Mouse (Mus musculus) midbrain, embryonic 14.5 days (tissue): ENCODE data around the gene Klhl18. TPM values are rescaled to one million over a fixed set of nuclear protein-coding genes. Genes with fewer than 3 reads are reported as not detected.

Source experiments
- ATAC-seq: fragments of 200-750 bp; cut with Nextera tagmentation; 2 replicates; pipeline ENCODE4 v1.8.0; 2017; ENCODE audit warnings: moderate number of reproducible peaks, moderate library complexity; ENCODE audit not compliant: low FRiP score, low TSS enrichment
- DNase-seq: peaks from one replicate; pipeline ENCODE4 v3.0.0-alpha.2; 2015
- H3K27ac ChIP-seq: fragments of 300-500 bp; sonication (generic); replicated peaks from 2 replicates; pipeline ENCODE4 v1.5.1; 2014; ENCODE audit warnings: mild to moderate bottlenecking, low read depth, low read length, moderate library complexity
- H3K27me3 ChIP-seq: fragments of 300-500 bp; sonication (generic); 2 replicates; pipeline ENCODE4 v1.6.1; 2014; ENCODE audit warnings: low read length, control low read depth, mixed read lengths; ENCODE audit not compliant: control insufficient read depth, insufficient read depth
- H3K36me3 ChIP-seq: fragments of 300-500 bp; sonication (generic); 2 replicates; pipeline ENCODE4 v1.6.1; 2014; ENCODE audit warnings: low read length, control low read depth; ENCODE audit not compliant: control insufficient read depth, insufficient read depth
- H3K4me1 ChIP-seq: fragments of 300-500 bp; sonication (generic); 2 replicates; pipeline ENCODE4 v1.6.1; 2014; ENCODE audit warnings: mild to moderate bottlenecking, antibody characterized with exemption, low read length, control low read depth; ENCODE audit not compliant: control insufficient read depth, insufficient read depth
- H3K4me2 ChIP-seq: fragments of 300-500 bp; sonication (generic); 2 replicates; pipeline ENCODE4 v1.6.1; 2014; ENCODE audit warnings: mild to moderate bottlenecking, low read length, moderate library complexity
- H3K4me3 ChIP-seq: fragments of 300-500 bp; sonication (generic); replicated peaks from 2 replicates; pipeline ENCODE4 v1.5.1; 2014; ENCODE audit warnings: low read depth, low read length
- H3K9ac ChIP-seq: fragments of 300-500 bp; sonication (generic); replicated peaks from 2 replicates; pipeline ENCODE4 v1.6.1; 2014; ENCODE audit warnings: mild to moderate bottlenecking, low read length, moderate library complexity
- H3K9me3 ChIP-seq: fragments of 300-500 bp; sonication (generic); 2 replicates; pipeline ENCODE4 v1.6.1; 2016; ENCODE audit warnings: low read length, control low read depth, mixed read lengths; ENCODE audit not compliant: control insufficient read depth
- WGBS: fragments of 180-500 bp; shearing (Covaris S2); extraction: QIAGEN DNeasy Blood & Tissue Kit; methylation state at CpG from one replicate; pipeline ENCODE4 v1.1.7; 2014; 5-methylcytosine and 5-hydroxymethylcytosine counted together
- polyA plus RNA-seq: library from polyadenylated mRNA; unstranded; fragments of >200 nt; fragmentation: Nextera tagmentation; extraction: Ambion mirVana; gene quantifications from 2 replicates; pipeline ENCODE4 v1.2.1, GENCODE M21; 2014

Gene Klhl18
- polyA plus RNA-seq, result 18.7 and 20.4 TPM in 2 replicates

- peak; percentile 99 for DNase-seq
- Histone ChIP-seq H3K9ac (peak within 1 kb of the TSS; percentile 75), H3K9me3 (no peaks in the 10 kb centered on the region), H3K4me2 (peak within 1 kb of the TSS; percentile 91), H3K36me3 (0 out of 2 replicates have a peak, but pooled peaks cover 3% of the 10 kb centered on the region), H3K27ac (peak within 1 kb of the TSS; percentile 90), H3K4me1 (peaks cover 7% of the 10 kb centered on the region), H3K4me3 (peak within 1 kb of the TSS; percentile 72), H3K27me3 (no peaks in the 10 kb centered on the region)
- peak; percentile 99 for ATAC-seq
- WGBS, result under 1% methylated on average over 53 of the region's 53 CpGs
These were observed at the start of gene Klhl18, which contains the start of gene Kif9 for GRCm38 (mm10) chr9:110476124-110477091. Klhl18 (minus strand) TSS chr9:110476694. Kif9 (plus strand) TSS chr9:110476958.

- no peak overlapping the region for H3K27ac ChIP-seq
- ATAC-seq, result no peak
- WGBS, result 57% methylated on average over 2 of the region's 2 CpGs
These were observed 49.2 kb upstream of the Klhl18 start for GRCm38 (mm10) chr9:110525737-110526136.

GRCm38 (mm10) chr9:110490913-110491312 lies 14.4 kb upstream of the Klhl18 start:
- H3K4me3 ChIP-seq, result no peak overlapping the region
- WGBS, result 60% methylated on average over 5 of the region's 5 CpGs
- no peak for ATAC-seq
- H3K9ac ChIP-seq, result no peak overlapping the region
- no peaks in the 10 kb centered on the region; the same call in 1 of the 2 replicates for H3K9me3 ChIP-seq
- no peak for DNase-seq
- H3K27ac ChIP-seq, result no peak overlapping the region
- no peaks in the 10 kb centered on the region for H3K36me3 ChIP-seq
- no peak overlapping the region for H3K4me2 ChIP-seq
- no peaks in the 10 kb centered on the region for H3K27me3 ChIP-seq
- no peaks in the 10 kb centered on the region for H3K4me1 ChIP-seq

More at GRCm38 (mm10) chr9:110525737-110526136, 49.2 kb upstream of the Klhl18 start:
- Histone ChIP-seq H3K4me1 (peaks cover 1% of the 10 kb centered on the region; the same call in 1 of the 2 replicates), H3K4me3 (no peak overlapping the region), H3K36me3 (no peaks in the 10 kb centered on the region), H3K27me3 (no peaks in the 10 kb centered on the region), H3K9me3 (no peaks in the 10 kb centered on the region), H3K4me2 (no peak overlapping the region), H3K9ac (no peak overlapping the region)
- no peak for DNase-seq

GRCm38 (mm10) chr9:110488841-110489240 lies 12.3 kb upstream of the Klhl18 start:
- H3K9me3 ChIP-seq, result no peaks in the 10 kb centered on the region; the same call in 1 of the 2 replicates
- H3K4me1 ChIP-seq, result no peaks in the 10 kb centered on the region
- no peak overlapping the region for H3K4me3 ChIP-seq
- DNase-seq, result no peak
- H3K27ac ChIP-seq, result no peak overlapping the region
- 22% methylated on average over 4 of the region's 4 CpGs for WGBS
- no peaks in the 10 kb centered on the region for H3K36me3 ChIP-seq
- H3K27me3 ChIP-seq, result no peaks in the 10 kb centered on the region
- no peak for ATAC-seq
- no peak overlapping the region for H3K4me2 ChIP-seq
- H3K9ac ChIP-seq, result no peak overlapping the region

- Histone ChIP-seq H3K36me3 (no peaks in the 10 kb centered on the region), H3K4me3 (no peak overlapping the region), H3K27ac (no peak overlapping the region), H3K4me1 (peaks cover 7% of the 10 kb centered on the region), H3K4me2 (no peak overlapping the region), H3K9me3 (no peaks in the 10 kb centered on the region), H3K9ac (no peak overlapping the region), H3K27me3 (no peaks in the 10 kb centered on the region)
- WGBS, result 78% methylated on average over 4 of the region's 4 CpGs
- no peak for ATAC-seq
- DNase-seq, result no peak
These were observed 2.1 kb upstream of the Klhl18 start for GRCm38 (mm10) chr9:110478639-110479038.

GRCm38 (mm10) chr9:110477951-110478350 lies 1.5 kb upstream of the Klhl18 start:
- ATAC-seq (no peak), DNase-seq (no peak)
- H3K27ac ChIP-seq, result no peak overlapping the region
- no peaks in the 10 kb centered on the region for H3K9me3 ChIP-seq
- H3K36me3 ChIP-seq, result no peaks in the 10 kb centered on the region
- no peak overlapping the region for H3K4me3 ChIP-seq
- H3K9ac ChIP-seq, result no peak overlapping the region
- 49% methylated on average over 11 of the region's 11 CpGs for WGBS
- H3K4me1 ChIP-seq, result peaks cover 7% of the 10 kb centered on the region
- no peaks in the 10 kb centered on the region for H3K27me3 ChIP-seq
- H3K4me2 ChIP-seq, result no peak overlapping the region

GRCm38 (mm10) chr9:110466179-110466578 lies 10.3 kb downstream of the Klhl18 start:
- DNase-seq (no peak), ATAC-seq (no peak)
- no peaks in the 10 kb centered on the region for H3K9me3 ChIP-seq
- no peaks in the 10 kb centered on the region for H3K27me3 ChIP-seq
- no peak overlapping the region for H3K4me3 ChIP-seq
- no peaks in the 10 kb centered on the region for H3K36me3 ChIP-seq
- no peak overlapping the region for H3K27ac ChIP-seq
- no peak overlapping the region for H3K9ac ChIP-seq
- no peak overlapping the region for H3K4me2 ChIP-seq
- H3K4me1 ChIP-seq, result no peaks in the 10 kb centered on the region
- 86% methylated on average over 3 of the region's 3 CpGs for WGBS

GRCm38 (mm10) chr9:110465336-110465735 lies 11.2 kb downstream of the Klhl18 start:
- no peaks in the 10 kb centered on the region for H3K4me1 ChIP-seq
- H3K9ac ChIP-seq, result no peak overlapping the region
- WGBS, result 97% methylated on average over 6 of the region's 6 CpGs
- ATAC-seq (no peak), DNase-seq (no peak)
- H3K27me3 ChIP-seq, result no peaks in the 10 kb centered on the region
- H3K9me3 ChIP-seq, result no peaks in the 10 kb centered on the region
- H3K27ac ChIP-seq, result no peak overlapping the region
- H3K4me3 ChIP-seq, result no peak overlapping the region
- no peak overlapping the region for H3K4me2 ChIP-seq
- no peaks in the 10 kb centered on the region for H3K36me3 ChIP-seq
